9 mouse cellular contexts compared by ENCODE assay signal in genomic region chr15:7491091-7491490, GRCm38 (mm10).
DNase-seq lines count a peak whose midpoint lies in the region.
"Had no signal": no experiment of that assay in that cellular context is flagged by ENCODE, and none has a peak within 500 bp of the region (broad histone marks: within the 10 kb centered on the region; RNA-seq: fewer than 3 reads in every experiment).

No protein-coding gene starts in this region.

- DNase-seq in heart, adult 11 months: peak; percentile 61
- DNase-seq in heart, postnatal 14 days: no peak
- peak; percentile 39 for DNase-seq in cerebellum, adult 8-10 months
- peak; percentile 66 to 76 for DNase-seq in cerebellum, postnatal 14 days
- DNase-seq in urinary bladder, postnatal 36 days (ENCODE audit: low spot score in 2 of 2): no peak
- no peak for DNase-seq in layer of hippocampus, postnatal 10 days (ENCODE audit: low spot score in 2 of 2)
- DNase-seq: adrenal gland, postnatal 14 days; gastrocnemius, postnatal 10 days; heart, adult 2 months had no signal

- intact Hi-C loops in heart, postnatal 14 days (cut with DNase I): no loop called here

Comparison
In these comparisons a context has a peak if more than half of its experiments do, and no peak if none do; other contexts are left out.
1. DNase-seq: peak in heart, adult 11 months (single experiment), cerebellum, adult 8-10 months (single experiment) and cerebellum, postnatal 14 days (2 of 2); none in heart, postnatal 14 days (0 of 2), urinary bladder, postnatal 36 days (0 of 2) and layer of hippocampus, postnatal 10 days (0 of 2).